Mouse (Mus musculus): ENCODE results near the gene Senp8. TPM values are rescaled to one million over a fixed set of nuclear protein-coding genes. Genes with fewer than 3 reads are reported as not detected.

The Senp8 gene
- polyA plus RNA-seq, 1 experiment from 2014 or later, result 9.7 TPM

- H3K4me2 ChIP-seq (ENCODE audit: low read depth, low read length), result no peak overlapping the region
- H3K9me3 ChIP-seq (ENCODE audit: control insufficient read depth, low read length), result no peaks in the 10 kb centered on the region
- no peak for ATAC-seq
- H3K27ac ChIP-seq (ENCODE audit: low read length), result no peak overlapping the region
- H3K9ac ChIP-seq (ENCODE audit: low read depth, low read length), result no peak overlapping the region
- H3K36me3 ChIP-seq (ENCODE audit: control insufficient read depth, insufficient read depth, low read length), result no peaks in the 10 kb centered on the region
- peaks cover 10% of the 10 kb centered on the region for H3K4me1 ChIP-seq (ENCODE audit: control insufficient read depth, insufficient read depth, low read length)
- H3K27me3 ChIP-seq (replicated peaks; ENCODE audit: control insufficient read depth, insufficient read depth, low read length), result no peaks in the 10 kb centered on the region
- WGBS, result 75% methylated on average over 2 of the region's 2 CpGs
- no peak overlapping the region for H3K4me3 ChIP-seq (ENCODE audit: low read length)
Measured at GRCm38 (mm10) chr9:59748387-59748786, 2.1 kb downstream of the Senp8 start.

GRCm38 (mm10) chr9:59743903-59744302 is 6.6 kb downstream of the Senp8 start:
- no peak overlapping the region for H3K27ac ChIP-seq (ENCODE audit: low read length)
- no peak overlapping the region for H3K4me3 ChIP-seq (ENCODE audit: low read length)
- H3K9ac ChIP-seq (ENCODE audit: low read depth, low read length), result no peak overlapping the region
- 0 out of 2 replicates have a peak, but pooled peaks cover under 1% of the 10 kb centered on the region for H3K4me1 ChIP-seq (ENCODE audit: control insufficient read depth, insufficient read depth, low read length)
- no peak overlapping the region for H3K4me2 ChIP-seq (ENCODE audit: low read depth, low read length)
- H3K9me3 ChIP-seq (ENCODE audit: control insufficient read depth, low read length), result no peaks in the 10 kb centered on the region
- 95% methylated on average over 3 of the region's 3 CpGs for WGBS
- no peaks in the 10 kb centered on the region for H3K27me3 ChIP-seq (replicated peaks; ENCODE audit: control insufficient read depth, insufficient read depth, low read length)
- H3K36me3 ChIP-seq (ENCODE audit: control insufficient read depth, insufficient read depth, low read length), result no peaks in the 10 kb centered on the region
- ATAC-seq, result no peak

- Histone ChIP-seq H3K27ac (ENCODE audit: low read length) (no peak overlapping the region), H3K9ac (ENCODE audit: low read depth, low read length) (no peak overlapping the region), H3K9me3 (ENCODE audit: control insufficient read depth, low read length) (no peaks in the 10 kb centered on the region), H3K4me2 (ENCODE audit: low read depth, low read length) (no peak overlapping the region), H3K4me1 (ENCODE audit: control insufficient read depth, insufficient read depth, low read length) (no peaks in the 10 kb centered on the region), H3K27me3 (replicated peaks; ENCODE audit: control insufficient read depth, insufficient read depth, low read length) (no peaks in the 10 kb centered on the region), H3K36me3 (ENCODE audit: control insufficient read depth, insufficient read depth, low read length) (no peaks in the 10 kb centered on the region), H3K4me3 (ENCODE audit: low read length) (no peak overlapping the region)
- no peak for ATAC-seq
- WGBS, result 77% methylated on average over 2 of the region's 2 CpGs
Measured at GRCm38 (mm10) chr9:59740593-59740992, 9.9 kb downstream of the Senp8 start.

- H3K4me3 ChIP-seq (ENCODE audit: low read length), result no peak overlapping the region
- H3K9me3 ChIP-seq (ENCODE audit: control insufficient read depth, low read length), result no peaks in the 10 kb centered on the region
- no peaks in the 10 kb centered on the region for H3K36me3 ChIP-seq (ENCODE audit: control insufficient read depth, insufficient read depth, low read length)
- WGBS, result 33% methylated on average over 4 of the region's 4 CpGs
- H3K4me2 ChIP-seq (ENCODE audit: low read depth, low read length), result no peak overlapping the region
- ATAC-seq, result peak; percentile 53; the same call in 1 of the 2 replicates
- H3K27ac ChIP-seq (ENCODE audit: low read length), result no peak overlapping the region
- no peaks in the 10 kb centered on the region for H3K27me3 ChIP-seq (replicated peaks; ENCODE audit: control insufficient read depth, insufficient read depth, low read length)
- no peaks in the 10 kb centered on the region for H3K4me1 ChIP-seq (ENCODE audit: control insufficient read depth, insufficient read depth, low read length)
- H3K9ac ChIP-seq (ENCODE audit: low read depth, low read length), result no peak overlapping the region
Measured at GRCm38 (mm10) chr9:59735394-59735793, 15.1 kb downstream of the Senp8 start.

GRCm38 (mm10) chr9:59733075-59733474 is 17.4 kb downstream of the Senp8 start:
- no peaks in the 10 kb centered on the region for H3K4me1 ChIP-seq (ENCODE audit: control insufficient read depth, insufficient read depth, low read length)
- no peak overlapping the region for H3K4me2 ChIP-seq (ENCODE audit: low read depth, low read length)
- H3K4me3 ChIP-seq (ENCODE audit: low read length), result no peak overlapping the region
- H3K27me3 ChIP-seq (replicated peaks; ENCODE audit: control insufficient read depth, insufficient read depth, low read length), result no peaks in the 10 kb centered on the region
- no peaks in the 10 kb centered on the region for H3K36me3 ChIP-seq (ENCODE audit: control insufficient read depth, insufficient read depth, low read length)
- 66% methylated on average over 6 of the region's 6 CpGs for whole genome bisulfite sequencing
- H3K9me3 ChIP-seq (ENCODE audit: control insufficient read depth, low read length), result no peaks in the 10 kb centered on the region
- no peak overlapping the region for H3K9ac ChIP-seq (ENCODE audit: low read depth, low read length)
- ATAC-seq, result no peak
- H3K27ac ChIP-seq (ENCODE audit: low read length), result no peak overlapping the region

- 94% methylated on average over 5 of the region's 5 CpGs for WGBS
- no peak for ATAC-seq
- H3K4me1 ChIP-seq (ENCODE audit: control insufficient read depth, insufficient read depth, low read length), result no peaks in the 10 kb centered on the region
- no peaks in the 10 kb centered on the region for H3K36me3 ChIP-seq (ENCODE audit: control insufficient read depth, insufficient read depth, low read length)
- no peaks in the 10 kb centered on the region for H3K9me3 ChIP-seq (ENCODE audit: control insufficient read depth, low read length)
- no peak overlapping the region for H3K9ac ChIP-seq (ENCODE audit: low read depth, low read length)
- no peak overlapping the region for H3K27ac ChIP-seq (ENCODE audit: low read length)
- no peak overlapping the region for H3K4me3 ChIP-seq (ENCODE audit: low read length)
- H3K4me2 ChIP-seq (ENCODE audit: low read depth, low read length), result no peak overlapping the region
- H3K27me3 ChIP-seq (replicated peaks; ENCODE audit: control insufficient read depth, insufficient read depth, low read length), result no peaks in the 10 kb centered on the region
Measured at GRCm38 (mm10) chr9:59731136-59731535, 19.4 kb downstream of the Senp8 start.

GRCm38 (mm10) chr9:59727569-59728286 is 22.8 kb downstream of the Senp8 start:
- Histone ChIP-seq H3K27me3 (replicated peaks; ENCODE audit: control insufficient read depth, insufficient read depth, low read length) (no peaks in the 10 kb centered on the region), H3K9me3 (ENCODE audit: control insufficient read depth, low read length) (no peaks in the 10 kb centered on the region), H3K4me2 (ENCODE audit: low read depth, low read length) (no peak overlapping the region), H3K4me1 (ENCODE audit: control insufficient read depth, insufficient read depth, low read length) (peaks cover 7% of the 10 kb centered on the region), H3K36me3 (ENCODE audit: control insufficient read depth, insufficient read depth, low read length) (no peaks in the 10 kb centered on the region), H3K9ac (ENCODE audit: low read depth, low read length) (no peak overlapping the region), H3K4me3 (ENCODE audit: low read length) (no peak overlapping the region), H3K27ac (ENCODE audit: low read length) (no peak overlapping the region)
- 83% methylated on average over 11 of the region's 11 CpGs for WGBS
- ATAC-seq, result no peak

GRCm38 (mm10) chr9:59725515-59725914 is 25.0 kb downstream of the Senp8 start:
- H3K36me3 ChIP-seq (ENCODE audit: control insufficient read depth, insufficient read depth, low read length), result no peaks in the 10 kb centered on the region
- H3K4me1 ChIP-seq (ENCODE audit: control insufficient read depth, insufficient read depth, low read length), result peaks cover 7% of the 10 kb centered on the region
- H3K9me3 ChIP-seq (ENCODE audit: control insufficient read depth, low read length), result no peaks in the 10 kb centered on the region
- no peak for ATAC-seq
- no peak overlapping the region for H3K27ac ChIP-seq (ENCODE audit: low read length)
- H3K4me3 ChIP-seq (ENCODE audit: low read length), result no peak overlapping the region
- no peaks in the 10 kb centered on the region for H3K27me3 ChIP-seq (replicated peaks; ENCODE audit: control insufficient read depth, insufficient read depth, low read length)
- WGBS, result 59% methylated on average over 10 of the region's 10 CpGs
- no peak overlapping the region for H3K4me2 ChIP-seq (ENCODE audit: low read depth, low read length)
- H3K9ac ChIP-seq (ENCODE audit: low read depth, low read length), result no peak overlapping the region

GRCm38 (mm10) chr9:59723791-59724442 is 26.6 kb downstream of the Senp8 start:
- Histone ChIP-seq H3K27ac (ENCODE audit: low read length) (no peak overlapping the region), H3K27me3 (replicated peaks; ENCODE audit: control insufficient read depth, insufficient read depth, low read length) (no peaks in the 10 kb centered on the region)

More at GRCm38 (mm10) chr9:59723791-59724442, 26.6 kb downstream of the Senp8 start:
- 53% methylated on average over 8 of the region's 8 CpGs for WGBS
- peak; percentile 33; the same call in 1 of the 2 replicates for ATAC-seq
- no peak overlapping the region for H3K9ac ChIP-seq (ENCODE audit: low read depth, low read length)
- H3K9me3 ChIP-seq (ENCODE audit: control insufficient read depth, low read length), result no peaks in the 10 kb centered on the region
- peak overlapping the region; percentile 39; the same call in 1 of the 2 replicates for H3K4me2 ChIP-seq (ENCODE audit: low read depth, low read length)
- peaks cover 7% of the 10 kb centered on the region for H3K4me1 ChIP-seq (ENCODE audit: control insufficient read depth, insufficient read depth, low read length)
- H3K36me3 ChIP-seq (ENCODE audit: control insufficient read depth, insufficient read depth, low read length), result no peaks in the 10 kb centered on the region
- no peak overlapping the region for H3K4me3 ChIP-seq (ENCODE audit: low read length)
